Mouse (Mus musculus): Measurements from ENCODE around the gene Hba-x. TPM values are rescaled to one million over a fixed set of nuclear protein-coding genes. Genes with fewer than 3 reads are reported as not detected.
"Not testable (repeated sequence)": the region's sequence is repeated elsewhere in the genome, so short reads cannot be mapped to it uniquely, and the experiment has no call there.

Hba-x gene
- total RNA-seq, 1 experiment from 2014 or later: not detected

- ATAC-seq (replicated peaks; ENCODE audit: low read depth, poor library complexity, severe bottlenecking): peak; percentile 69
Measured at GRCm38 (mm10) chr11:32283091-32283777, 7.0 kb downstream of the Hba-x start, which contains the start of gene Hba-a1. Gene Hba-a1 (plus strand): TSS chr11:32283511.

DNA sequence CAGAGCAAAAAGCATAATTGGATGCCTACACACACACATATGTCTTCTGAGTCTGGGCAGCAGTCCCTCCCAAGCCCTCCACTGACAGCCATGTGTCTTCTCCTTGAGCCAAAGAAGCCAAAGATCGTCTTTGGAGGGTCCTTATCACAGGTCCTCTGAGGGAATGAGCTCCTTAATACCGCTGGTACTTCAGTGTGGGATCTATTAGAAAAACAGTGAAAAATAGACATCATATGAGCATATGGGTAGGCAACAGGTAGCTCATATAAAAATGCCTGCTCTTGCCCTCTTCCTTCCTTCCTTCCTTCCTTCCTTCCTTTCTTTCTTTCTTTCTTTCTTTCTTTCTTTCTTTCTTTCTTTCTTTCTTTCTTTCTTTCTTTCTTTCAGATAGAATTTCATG is 8.4 kb downstream of the Hba-x start:
- not testable (repeated sequence) for ATAC-seq (replicated peaks; ENCODE audit: low read depth, poor library complexity, severe bottlenecking)

GRCm38 (mm10) chr11:32285031-32285775 is 9.0 kb downstream of the Hba-x start:
- ATAC-seq (replicated peaks; ENCODE audit: low read depth, poor library complexity, severe bottlenecking): no peak

- not testable (repeated sequence) for ATAC-seq (replicated peaks; ENCODE audit: low read depth, poor library complexity, severe bottlenecking)
Measured at GRCm38 (mm10) chr11:32285887-32286286, 9.7 kb downstream of the Hba-x start.

GRCm38 (mm10) chr11:32286695-32287492 is 10.7 kb downstream of the Hba-x start, which contains the start of gene Hbq1b:
Gene Hbq1b (plus strand): TSS chr11:32286965.
- ATAC-seq (replicated peaks; ENCODE audit: low read depth, poor library complexity, severe bottlenecking): peak; percentile 71

- ATAC-seq (replicated peaks; ENCODE audit: low read depth, poor library complexity, severe bottlenecking): no peak
Measured at GRCm38 (mm10) chr11:32287493-32287825, 11.3 kb downstream of the Hba-x start.

DNA sequence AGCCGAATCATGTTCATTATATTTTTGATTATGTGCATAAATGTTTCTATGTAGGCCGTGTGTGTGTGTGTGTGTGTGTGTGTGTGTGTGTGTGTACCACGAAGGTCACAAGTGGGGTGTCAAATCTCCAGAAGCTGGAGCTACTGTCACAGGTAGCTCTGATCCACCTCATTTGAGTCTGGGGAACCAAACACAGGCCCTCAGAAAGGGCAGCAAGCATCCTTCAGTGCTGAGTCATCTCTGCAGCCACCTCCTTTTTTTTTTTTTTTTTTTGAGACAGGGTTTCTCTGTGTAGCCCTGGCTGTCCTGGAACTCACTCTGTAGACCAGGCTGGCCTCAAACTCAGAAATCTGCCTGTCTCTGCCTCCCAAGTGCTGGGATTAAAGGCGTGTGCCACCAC is 16.6 kb downstream of the Hba-x start:
- not testable (repeated sequence) for ATAC-seq (replicated peaks; ENCODE audit: low read depth, poor library complexity, severe bottlenecking)

GRCm38 (mm10) chr11:32293479-32293878 is 17.3 kb downstream of the Hba-x start:
- ATAC-seq (replicated peaks; ENCODE audit: low read depth, poor library complexity, severe bottlenecking): not testable (repeated sequence)

DNA sequence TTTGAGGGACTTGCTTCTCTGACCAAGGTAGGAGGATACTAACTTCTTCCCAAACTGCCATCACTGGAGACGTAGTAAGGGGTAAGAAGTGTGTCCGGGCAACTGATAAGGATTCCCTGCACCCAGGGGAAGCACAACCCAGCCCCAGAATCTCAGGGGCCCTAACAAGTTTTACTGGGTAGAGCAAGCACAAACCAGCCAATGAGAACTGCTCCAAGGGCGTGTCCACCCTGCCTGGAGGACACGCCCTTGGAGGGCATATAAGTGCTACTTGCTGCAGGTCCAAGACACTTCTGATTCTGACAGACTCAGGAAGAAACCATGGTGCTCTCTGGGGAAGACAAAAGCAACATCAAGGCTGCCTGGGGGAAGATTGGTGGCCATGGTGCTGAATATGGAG is 20.0 kb downstream of the Hba-x start, which contains the start of gene Hba-a2:
Gene Hba-a2 (plus strand): TSS at position 287 of the 400 bp plus-strand sequence.
- ATAC-seq (replicated peaks; ENCODE audit: low read depth, poor library complexity, severe bottlenecking): peak; percentile 63

DNA sequence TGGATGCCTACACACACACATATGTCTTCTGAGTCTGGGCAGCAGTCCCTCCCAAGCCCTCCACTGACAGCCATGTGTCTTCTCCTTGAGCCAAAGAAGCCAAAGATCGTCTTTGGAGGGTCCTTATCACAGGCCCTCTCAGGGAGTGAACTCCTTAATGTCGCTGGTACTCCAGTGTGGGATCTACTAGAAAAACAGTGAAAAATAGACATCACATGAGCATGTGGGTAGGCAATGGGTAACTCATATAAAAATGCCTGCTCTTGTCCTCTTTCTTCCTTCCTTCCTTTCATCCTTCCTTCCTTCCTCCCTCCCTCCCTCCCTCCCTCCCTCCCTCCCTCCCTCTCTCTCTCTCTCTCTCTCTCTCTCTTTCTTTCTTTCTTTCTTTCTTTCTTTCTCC is 21.2 kb downstream of the Hba-x start:
- ATAC-seq (replicated peaks; ENCODE audit: low read depth, poor library complexity, severe bottlenecking): not testable (repeated sequence)

- ATAC-seq (replicated peaks; ENCODE audit: low read depth, poor library complexity, severe bottlenecking): no peak
Measured at GRCm38 (mm10) chr11:32297866-32298531, 21.8 kb downstream of the Hba-x start.

GRCm38 (mm10) chr11:32298532-32298918 is 22.3 kb downstream of the Hba-x start:
- no peak for ATAC-seq (replicated peaks; ENCODE audit: low read depth, poor library complexity, severe bottlenecking)

DNA sequence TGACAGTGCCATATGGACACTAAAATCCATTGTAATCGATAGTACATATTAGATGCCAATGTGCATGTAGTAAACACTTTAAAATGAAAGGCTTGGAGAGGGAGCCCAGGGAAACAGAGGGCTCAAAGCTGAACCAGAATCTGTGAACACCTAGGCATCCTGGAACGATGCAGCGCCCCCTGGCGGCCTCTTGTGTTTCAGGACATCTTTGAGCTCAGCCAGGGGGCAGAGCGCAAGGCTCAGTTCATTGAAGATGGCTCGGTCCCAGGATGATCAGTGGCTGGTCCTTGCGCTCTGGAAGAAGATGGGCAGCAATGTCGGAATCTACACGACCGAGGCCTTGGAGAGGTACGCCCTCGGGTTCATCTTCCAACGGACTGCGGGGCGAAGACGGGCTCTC is 23.7 kb downstream of the Hba-x start, which contains the start of gene Hbq1a:
Gene Hbq1a (plus strand): TSS at position 205 of the 400 bp plus-strand sequence.
- peak; percentile 59 for ATAC-seq (replicated peaks; ENCODE audit: low read depth, poor library complexity, severe bottlenecking)

GRCm38 (mm10) chr11:32300279-32301267 is 24.4 kb downstream of the Hba-x start:
- peak; percentile 19 for ATAC-seq (replicated peaks; ENCODE audit: low read depth, poor library complexity, severe bottlenecking)

GRCm38 (mm10) chr11:32301506-32301905 is 25.3 kb downstream of the Hba-x start:
- ATAC-seq (replicated peaks; ENCODE audit: low read depth, poor library complexity, severe bottlenecking): no peak

GRCm38 (mm10) chr11:32302824-32303419 is 26.7 kb downstream of the Hba-x start:
- ATAC-seq (replicated peaks; ENCODE audit: low read depth, poor library complexity, severe bottlenecking): no peak

GRCm38 (mm10) chr11:32303455-32303854 is 27.3 kb downstream of the Hba-x start:
- ATAC-seq (replicated peaks; ENCODE audit: low read depth, poor library complexity, severe bottlenecking): no peak

DNA sequence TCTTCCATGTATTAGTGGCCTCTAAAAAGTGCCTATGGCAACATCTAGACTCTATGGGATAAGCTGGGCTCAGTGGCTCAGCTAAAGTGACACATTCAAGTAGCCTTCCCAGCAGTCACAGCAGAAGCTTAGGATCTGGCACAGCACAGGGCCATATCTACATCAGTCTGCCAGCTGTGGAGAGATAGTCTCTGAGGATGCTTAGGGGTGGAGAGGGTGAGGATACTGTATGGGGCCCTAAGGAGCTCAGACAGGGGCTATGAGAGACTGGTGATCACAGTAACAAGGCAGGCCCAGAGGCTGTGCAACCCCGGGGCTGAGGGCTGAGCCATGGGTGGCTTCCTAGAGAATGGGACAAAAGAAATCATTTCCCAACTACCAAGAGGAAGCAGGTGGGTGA is 30.8 kb downstream of the Hba-x start:
- ATAC-seq (replicated peaks; ENCODE audit: low read depth, poor library complexity, severe bottlenecking): no peak
